ENCODE assay signal across 11 mouse cellular contexts in the genomic region with DNA sequence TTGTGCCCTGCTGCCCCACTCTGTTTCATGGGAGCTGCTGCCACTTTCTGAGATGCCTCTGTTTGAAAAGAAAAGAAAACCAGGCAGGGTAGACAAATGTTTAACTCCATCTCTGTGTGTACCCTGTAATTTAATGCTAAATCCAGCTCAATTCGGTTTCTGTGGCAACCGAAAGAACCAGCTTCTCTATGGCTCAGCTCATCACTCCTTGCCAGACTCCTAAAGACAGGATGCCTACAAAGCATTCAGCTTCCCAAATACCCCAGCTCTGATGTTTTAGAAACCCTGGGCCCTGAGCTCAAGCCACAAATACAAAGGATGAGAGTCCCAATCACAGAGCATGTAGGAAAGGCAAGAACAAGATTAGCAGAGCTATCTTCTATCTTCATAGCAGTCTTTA.
DNase-seq lines count a peak whose midpoint lies in the region; ATAC-seq and TF ChIP-seq lines count a peak whose summit lies in the region.
"Had no signal": no experiment of that assay in that cellular context is flagged by ENCODE, and none has a peak within 500 bp of the region (broad histone marks: within the 10 kb centered on the region; RNA-seq: fewer than 3 reads in every experiment).

No protein-coding gene starts in this region.

- H3K4me3 ChIP-seq in hindbrain, embryonic 15.5 days = no peak overlapping the region
- H3K4me3 ChIP-seq in hindbrain, embryonic 11.5 days (ENCODE audit: low read depth, low read length) = no peak overlapping the region
- no peak overlapping the region for H3K4me3 ChIP-seq in forebrain, postnatal 0 days (ENCODE audit: low read depth, low read length)
- no peak overlapping the region for H3K4me3 ChIP-seq in midbrain, embryonic 15.5 days
- H3K4me3 ChIP-seq in lung, adult 2 months (replicated peaks; ENCODE audit: extremely low read depth, low read depth, low read length) = no peak overlapping the region
- H3K4me3 ChIP-seq: liver, embryonic 12.5 days had no signal

- H3K27ac ChIP-seq in hindbrain, embryonic 15.5 days (replicated peaks) = peak overlapping the region; percentile 28; the same call in 1 of the 2 replicates
- no peak overlapping the region for H3K27ac ChIP-seq in hindbrain, embryonic 11.5 days (ENCODE audit: low read depth, low read length)
- H3K27ac ChIP-seq in forebrain, postnatal 0 days (ENCODE audit: low read depth, low read length) = peak overlapping the region; percentile 89
- H3K27ac ChIP-seq in midbrain, embryonic 15.5 days = peak overlapping the region; percentile 67
- H3K27ac ChIP-seq: liver, embryonic 12.5 days had no signal

- peak; percentile 53; the same call in 1 of the 2 replicates for ATAC-seq in hindbrain, embryonic 15.5 days (ENCODE audit: low FRiP score, low read depth)
- no peak for ATAC-seq in hindbrain, embryonic 11.5 days (ENCODE audit: low FRiP score)
- peak; percentile 96 for ATAC-seq in forebrain, postnatal 0 days
- ATAC-seq in midbrain, embryonic 15.5 days (replicated peaks) = peak; percentile 83
- ATAC-seq: CD4-positive, CD25-positive, alpha-beta regulatory T cell, adult 4 months; liver, embryonic 12.5 days had no signal

- no peak overlapping the region for H3K4me2 ChIP-seq in hindbrain, embryonic 15.5 days
- no peak overlapping the region for H3K4me2 ChIP-seq in hindbrain, embryonic 11.5 days (replicated peaks; ENCODE audit: low read depth, low read length)
- no peak overlapping the region for H3K4me2 ChIP-seq in forebrain, postnatal 0 days (ENCODE audit: low read depth)
- no peak overlapping the region for H3K4me2 ChIP-seq in midbrain, embryonic 15.5 days
- H3K4me2 ChIP-seq: liver, embryonic 12.5 days had no signal

- H3K36me3 ChIP-seq in hindbrain, embryonic 15.5 days = no peaks in the 10 kb centered on the region
- no peaks in the 10 kb centered on the region for H3K36me3 ChIP-seq in hindbrain, embryonic 11.5 days (ENCODE audit: control insufficient read depth, insufficient read depth, low read length)
- no peaks in the 10 kb centered on the region for H3K36me3 ChIP-seq in forebrain, postnatal 0 days (ENCODE audit: insufficient read depth)
- no peaks in the 10 kb centered on the region for H3K36me3 ChIP-seq in midbrain, embryonic 15.5 days (replicated peaks)
- H3K36me3 ChIP-seq: liver, embryonic 12.5 days had no signal

- H3K4me1 ChIP-seq in hindbrain, embryonic 15.5 days (replicated peaks) = peaks cover 23% of the 10 kb centered on the region
- no peaks in the 10 kb centered on the region for H3K4me1 ChIP-seq in hindbrain, embryonic 11.5 days (replicated peaks; ENCODE audit: control insufficient read depth, insufficient read depth, low read length)
- H3K4me1 ChIP-seq in forebrain, postnatal 0 days (ENCODE audit: insufficient read depth) = peaks cover 21% of the 10 kb centered on the region
- peaks cover 24% of the 10 kb centered on the region for H3K4me1 ChIP-seq in midbrain, embryonic 15.5 days
- H3K4me1 ChIP-seq in lung, adult 2 months (ENCODE audit: control insufficient read depth, insufficient read depth, low read length) = no peaks in the 10 kb centered on the region
- H3K4me1 ChIP-seq: liver, embryonic 12.5 days had no signal

- TF ChIP-seq CTCF in forebrain, postnatal 0 days (IDR thresholded peaks at IDR 0.05; ENCODE audit: low read depth) = no peak
- no peak for TF ChIP-seq CTCF in lung, adult 2 months (IDR thresholded peaks at IDR 0.05; ENCODE audit: insufficient read depth, low read length)

- TF ChIP-seq POLR2A in lung, adult 2 months (IDR thresholded peaks at IDR 0.05; ENCODE audit: borderline replicate concordance, extremely low read depth, low read depth, low read length) = no peak

- no peak for DNase-seq in hindbrain, embryonic 11.5 days (ENCODE audit: low spot score)
- peak; percentile 56 for DNase-seq in brain, embryonic 18.5 days (ENCODE audit: low read depth, low spot score)
- peak; percentile 81 for DNase-seq in forebrain, postnatal 0 days
- no peak for DNase-seq in kidney, postnatal 25 days
- no peak for DNase-seq in thymus, postnatal 36 days
- DNase-seq in lung, adult 2 months = no peak
- DNase-seq: cerebellum, adult 11 months had no signal

- 58% methylated on average over 2 of the region's 2 CpGs for WGBS in hindbrain, embryonic 15.5 days
- WGBS in hindbrain, embryonic 11.5 days = 63% methylated on average over 2 of the region's 2 CpGs
- 25% methylated on average over 2 of the region's 2 CpGs for WGBS in forebrain, postnatal 0 days
- WGBS in midbrain, embryonic 15.5 days = 36% methylated on average over 2 of the region's 2 CpGs
- 89% methylated on average over 2 of the region's 2 CpGs for WGBS in lung, adult 2 months

- H3K27me3 ChIP-seq in hindbrain, embryonic 15.5 days = no peaks in the 10 kb centered on the region
- no peaks in the 10 kb centered on the region for H3K27me3 ChIP-seq in hindbrain, embryonic 11.5 days (ENCODE audit: control insufficient read depth, insufficient read depth, low read length)
- no peaks in the 10 kb centered on the region for H3K27me3 ChIP-seq in forebrain, postnatal 0 days (ENCODE audit: insufficient read depth, low read length)
- H3K27me3 ChIP-seq in midbrain, embryonic 15.5 days (replicated peaks) = no peaks in the 10 kb centered on the region
- H3K27me3 ChIP-seq: liver, embryonic 12.5 days had no signal

- no peaks in the 10 kb centered on the region for H3K9me3 ChIP-seq in hindbrain, embryonic 15.5 days
- H3K9me3 ChIP-seq in hindbrain, embryonic 11.5 days (ENCODE audit: control insufficient read depth, low read length) = no peaks in the 10 kb centered on the region
- no peaks in the 10 kb centered on the region for H3K9me3 ChIP-seq in forebrain, postnatal 0 days (ENCODE audit: low read length)
- H3K9me3 ChIP-seq in midbrain, embryonic 15.5 days = no peaks in the 10 kb centered on the region
- H3K9me3 ChIP-seq: liver, embryonic 12.5 days had no signal

- H3K9ac ChIP-seq in hindbrain, embryonic 15.5 days = no peak overlapping the region
- no peak overlapping the region for H3K9ac ChIP-seq in hindbrain, embryonic 11.5 days (ENCODE audit: low read depth, low read length)
- no peak overlapping the region for H3K9ac ChIP-seq in forebrain, postnatal 0 days
- H3K9ac ChIP-seq in midbrain, embryonic 15.5 days = no peak overlapping the region
- H3K9ac ChIP-seq: liver, embryonic 12.5 days had no signal

Comparison
In these comparisons a context has a peak if more than half of its experiments do, and no peak if none do; other contexts are left out.
1. DNase-seq: peak in brain, embryonic 18.5 days (single experiment) and forebrain, postnatal 0 days (single experiment); none in hindbrain, embryonic 11.5 days (single experiment), kidney, postnatal 25 days (0 of 2), thymus, postnatal 36 days (0 of 2) and lung, adult 2 months (single experiment).